Mouse (Mus musculus) bone marrow, adult 2 months (tissue): Measurements from ENCODE around the gene Ccdc185.

Experiments
- CTCF ChIP-seq: fragments of 200-500 bp; IDR thresholded peaks from 2 replicates; pipeline ENCODE4 v1.5.1; 2011; ENCODE audit warnings: low read length, control low read depth; ENCODE audit not compliant: control insufficient read depth, insufficient read depth
- POLR2A ChIP-seq: fragments of 200-500 bp; IDR thresholded peaks from 2 replicates; pipeline ENCODE4 v1.6.1; 2011; ENCODE audit warnings: low read depth, mild to moderate bottlenecking, control low read depth, low read length, borderline replicate concordance; ENCODE audit not compliant: control insufficient read depth

DNA sequence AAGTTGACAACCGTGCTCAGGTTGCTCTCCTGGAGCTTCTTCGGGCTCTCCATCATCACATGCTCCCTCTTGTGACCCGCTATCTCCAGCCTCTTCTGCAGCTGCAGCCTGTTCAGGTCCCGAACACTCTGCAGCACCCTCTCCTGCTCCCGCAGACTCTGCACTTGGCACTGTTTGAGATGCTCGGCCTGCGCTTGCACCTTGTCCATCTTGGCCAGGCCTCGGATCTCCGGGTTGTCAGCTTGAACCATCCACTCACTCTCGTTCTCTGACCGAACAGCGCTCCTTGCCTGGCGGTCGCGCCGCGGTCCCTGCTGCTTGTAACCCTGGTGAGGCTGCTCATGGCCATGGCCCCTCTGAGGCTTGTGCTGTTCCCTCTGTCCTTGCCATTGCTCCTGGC, 1.1 kb downstream of the Ccdc185 start:
- TF ChIP-seq CTCF (no peak), POLR2A (no peak)
